Mouse (Mus musculus) heart, embryonic 11.5 days (tissue): Measurements from ENCODE around the gene Rere. TPM values are rescaled to one million over a fixed set of nuclear protein-coding genes. Genes with fewer than 3 reads are reported as not detected.

ENCODE experiments used
- ATAC-seq: fragments of 200-750 bp; cut with Nextera tagmentation; replicated peaks from 2 replicates; pipeline ENCODE4 v1.8.0; 2017; ENCODE audit warnings: moderate library complexity; ENCODE audit not compliant: insufficient number of reproducible peaks, low FRiP score, low TSS enrichment
- H3K27ac ChIP-seq: fragments of 300-500 bp; sonication (generic); 2 replicates; pipeline ENCODE4 v1.5.1; 2014; ENCODE audit warnings: mild to moderate bottlenecking, low read depth, low read length
- H3K27me3 ChIP-seq: fragments of 300-500 bp; sonication (generic); 2 replicates; pipeline ENCODE4 v1.6.1; 2014; ENCODE audit warnings: mild to moderate bottlenecking, low read length, mixed read lengths; ENCODE audit not compliant: control insufficient read depth, insufficient read depth
- H3K36me3 ChIP-seq: fragments of 300-500 bp; sonication (generic); 2 replicates; pipeline ENCODE4 v1.6.1; 2014; ENCODE audit warnings: mild to moderate bottlenecking, low read length, moderate library complexity, mixed read lengths; ENCODE audit not compliant: control insufficient read depth, insufficient read depth
- H3K4me1 ChIP-seq: fragments of 300-500 bp; sonication (generic); 2 replicates; pipeline ENCODE4 v1.6.1; 2014; ENCODE audit warnings: low read length; ENCODE audit not compliant: control insufficient read depth, insufficient read depth
- H3K4me2 ChIP-seq: fragments of 300-500 bp; sonication (generic); 2 replicates; pipeline ENCODE4 v1.6.1; 2014; ENCODE audit warnings: mild to moderate bottlenecking, moderate library complexity
- H3K4me3 ChIP-seq: fragments of 300-500 bp; sonication (generic); 2 replicates; pipeline ENCODE4 v1.5.1; 2014; ENCODE audit warnings: low read depth, low read length
- H3K9ac ChIP-seq: fragments of 300-500 bp; sonication (generic); 2 replicates; pipeline ENCODE4 v1.6.1; 2014; ENCODE audit warnings: mild to moderate bottlenecking, low read depth, low read length, moderate library complexity
- H3K9me3 ChIP-seq: fragments of 300-500 bp; sonication (generic); replicated peaks from 2 replicates; pipeline ENCODE4 v1.6.1; 2016; ENCODE audit warnings: low read length; ENCODE audit not compliant: control insufficient read depth
- WGBS: fragments of 180-500 bp; shearing (Covaris S2); extraction: QIAGEN DNeasy Blood & Tissue Kit; methylation state at CpG from one replicate; pipeline ENCODE4 v1.1.7; 2014; ENCODE audit not compliant: insufficient replicate concordance; 5-methylcytosine and 5-hydroxymethylcytosine counted together
- polyA plus RNA-seq: library from polyadenylated mRNA; unstranded; fragments of >200 nt; fragmentation: Nextera tagmentation; extraction: Ambion mirVana; gene quantifications from 2 replicates; pipeline ENCODE4 v1.2.1, GENCODE M21; 2014

Rere gene
- 26.0 and 29.1 TPM in 2 replicates for polyA plus RNA-seq

GRCm38 (mm10) chr4:150281018-150281761, at the start of gene Rere:
TSS of gene Rere (plus strand) at chr4:150281646.
- H3K27me3 ChIP-seq, result no peaks in the 10 kb centered on the region
- peak; percentile 99 for ATAC-seq
- peak within 1 kb of the TSS; percentile 80 for H3K4me3 ChIP-seq
- peak within 1 kb of the TSS; percentile 88 for H3K4me2 ChIP-seq
- peak within 1 kb of the TSS; percentile 90 for H3K9ac ChIP-seq
- H3K27ac ChIP-seq, result peak within 1 kb of the TSS; percentile 96
- H3K4me1 ChIP-seq, result peaks cover 23% of the 10 kb centered on the region
- no peaks in the 10 kb centered on the region for H3K36me3 ChIP-seq
- WGBS, result under 1% methylated on average over 60 of the region's 60 CpGs
- no peaks in the 10 kb centered on the region for H3K9me3 ChIP-seq

- H3K9ac ChIP-seq, result no peak overlapping the region
- H3K27ac ChIP-seq, result peak overlapping the region; percentile 16; the same call in 1 of the 2 replicates
- WGBS, result 35% methylated on average over 8 of the region's 8 CpGs
- peaks cover 33% of the 10 kb centered on the region for H3K4me1 ChIP-seq
- no peak for ATAC-seq
- no peaks in the 10 kb centered on the region for H3K36me3 ChIP-seq
- no peaks in the 10 kb centered on the region for H3K27me3 ChIP-seq
- H3K9me3 ChIP-seq, result no peaks in the 10 kb centered on the region
- H3K4me3 ChIP-seq, result no peak overlapping the region
- H3K4me2 ChIP-seq, result no peak overlapping the region
Observed at GRCm38 (mm10) chr4:150231871-150232270, 49.6 kb upstream of the Rere start.

GRCm38 (mm10) chr4:150234599-150235327, 46.7 kb upstream of the Rere start:
- Histone ChIP-seq H3K9me3 (no peaks in the 10 kb centered on the region), H3K36me3 (peaks cover 4% of the 10 kb centered on the region; the same call in 1 of the 2 replicates), H3K4me3 (no peak overlapping the region), H3K9ac (peak overlapping the region; percentile 35; the same call in 1 of the 2 replicates), H3K27ac (peak overlapping the region; percentile 24), H3K27me3 (no peaks in the 10 kb centered on the region), H3K4me2 (no peak overlapping the region), H3K4me1 (peaks cover 37% of the 10 kb centered on the region)
- no peak for ATAC-seq
- 45% methylated on average over 8 of the region's 8 CpGs for WGBS

GRCm38 (mm10) chr4:150235585-150235984, 45.9 kb upstream of the Rere start:
- peaks cover 39% of the 10 kb centered on the region for H3K4me1 ChIP-seq
- H3K4me3 ChIP-seq, result no peak overlapping the region
- no peak overlapping the region for H3K9ac ChIP-seq
- ATAC-seq, result no peak
- H3K27me3 ChIP-seq, result no peaks in the 10 kb centered on the region
- H3K4me2 ChIP-seq, result no peak overlapping the region
- H3K36me3 ChIP-seq, result peaks cover 6% of the 10 kb centered on the region
- WGBS, result 74% methylated on average over 4 of the region's 4 CpGs
- peak overlapping the region; percentile 24 for H3K27ac ChIP-seq
- no peaks in the 10 kb centered on the region for H3K9me3 ChIP-seq

- Histone ChIP-seq H3K36me3 (peaks cover 10% of the 10 kb centered on the region), H3K4me2 (peak overlapping the region; percentile 76), H3K4me3 (peak overlapping the region; percentile 92), H3K9ac (peak overlapping the region; percentile 99), H3K27ac (peak overlapping the region; percentile 99), H3K9me3 (no peaks in the 10 kb centered on the region), H3K4me1 (peaks cover 38% of the 10 kb centered on the region), H3K27me3 (no peaks in the 10 kb centered on the region)
- 78% methylated on average over 8 of the region's 8 CpGs for WGBS
- no peak for ATAC-seq
Observed at GRCm38 (mm10) chr4:150236031-150236430, 45.4 kb upstream of the Rere start.

GRCm38 (mm10) chr4:150236521-150237481, 44.6 kb upstream of the Rere start, which contains the start of gene Eno1:
TSS of gene Eno1 (plus strand) at chr4:150236721.
- peak within 1 kb of the TSS; percentile 99 for H3K9ac ChIP-seq
- peak within 1 kb of the TSS; percentile 76 for H3K4me2 ChIP-seq
- H3K9me3 ChIP-seq, result no peaks in the 10 kb centered on the region
- H3K4me1 ChIP-seq, result peaks cover 38% of the 10 kb centered on the region
- H3K27ac ChIP-seq, result peak within 1 kb of the TSS; percentile 99
- peaks cover 18% of the 10 kb centered on the region for H3K36me3 ChIP-seq
- H3K4me3 ChIP-seq, result peak within 1 kb of the TSS; percentile 92
- ATAC-seq, result peak; percentile 97
- WGBS, result under 1% methylated on average over 71 of the region's 78 CpGs
- H3K27me3 ChIP-seq, result no peaks in the 10 kb centered on the region

- under 1% methylated on average over 21 of the region's 21 CpGs for WGBS
- Histone ChIP-seq H3K9ac (peak overlapping the region; percentile 99), H3K27me3 (no peaks in the 10 kb centered on the region), H3K36me3 (peaks cover 28% of the 10 kb centered on the region), H3K27ac (peak overlapping the region; percentile 99), H3K4me2 (peak overlapping the region; percentile 76), H3K4me1 (peaks cover 38% of the 10 kb centered on the region), H3K9me3 (no peaks in the 10 kb centered on the region), H3K4me3 (peak overlapping the region; percentile 92)
- peak; percentile 28; the same call in 1 of the 2 replicates for ATAC-seq
Observed at GRCm38 (mm10) chr4:150237636-150238361, 43.6 kb upstream of the Rere start.
